Mouse (Mus musculus): ENCODE measurements around the gene Fcgr3. TPM values are rescaled to one million over a fixed set of nuclear protein-coding genes. Genes with fewer than 3 reads are reported as not detected.
A peak's percentile ranks its signal among the peaks of the same experiment; 100 is the strongest.

Fcgr3 gene
- total and polyA plus RNA-seq, 3 experiments = 11.5 to 12.7 (median 12.1) TPM

DNA sequence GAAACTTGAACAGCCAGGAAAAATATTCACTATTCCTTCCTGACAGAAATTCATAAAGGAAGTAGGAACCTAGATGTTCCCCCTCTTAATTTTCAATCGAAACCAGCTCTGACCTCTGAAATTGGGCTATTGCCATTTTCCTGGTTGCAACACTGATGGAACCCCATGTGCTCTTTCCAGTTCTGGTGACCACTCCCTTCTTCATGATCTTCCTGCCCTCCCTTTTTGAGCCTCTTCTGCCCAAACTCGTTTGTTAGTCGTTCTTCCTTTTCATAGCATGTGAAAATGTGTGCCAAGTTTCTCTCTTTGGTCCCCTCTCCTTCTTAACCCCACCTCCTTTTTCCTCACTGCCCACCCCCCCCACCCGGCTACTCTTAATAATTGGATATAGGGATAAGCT is 53.0 kb downstream of the Fcgr3 start:
- TF ChIP-seq POLR2A (IDR thresholded peaks at IDR 0.05; ENCODE audit: insufficient read depth, low read depth, low read length) (no peak), EP300 (IDR thresholded peaks at IDR 0.05; ENCODE audit: insufficient read depth, low read depth, low read length) (no peak), CTCF (IDR thresholded peaks at IDR 0.05) (no peak)
- intact Hi-C loops (cut with DNase I) = no loop called here
- WGBS = 64% methylated on average over 4 of the region's 4 CpGs
- Histone ChIP-seq H3K79me2 (replicated peaks; ENCODE audit: control insufficient read depth, insufficient read depth, low read length) (no peaks in the 10 kb centered on the region), H3K27ac (no peak overlapping the region), H3K36me3 (ENCODE audit: control insufficient read depth, insufficient read depth, low read length) (no peaks in the 10 kb centered on the region), H3K27me3 (ENCODE audit: control insufficient read depth, insufficient read depth, low read length) (no peaks in the 10 kb centered on the region), H3K4me3 (no peak overlapping the region), H3K4me1 (ENCODE audit: control insufficient read depth, insufficient read depth, low read length) (no peaks in the 10 kb centered on the region), H3K9ac (ENCODE audit: low read depth, low read length) (no peak overlapping the region)
- no peak for DNase-seq

GRCm38 (mm10) chr1:171006905-171007304 is 57.8 kb downstream of the Fcgr3 start:
- DNase-seq = no peak
- WGBS = 77% methylated on average over 2 of the region's 2 CpGs
- Histone ChIP-seq H3K36me3 (ENCODE audit: control insufficient read depth, insufficient read depth, low read length) (no peaks in the 10 kb centered on the region), H3K79me2 (replicated peaks; ENCODE audit: control insufficient read depth, insufficient read depth, low read length) (no peaks in the 10 kb centered on the region), H3K9ac (ENCODE audit: low read depth, low read length) (no peak overlapping the region), H3K4me1 (ENCODE audit: control insufficient read depth, insufficient read depth, low read length) (no peaks in the 10 kb centered on the region), H3K27me3 (ENCODE audit: control insufficient read depth, insufficient read depth, low read length) (no peaks in the 10 kb centered on the region), H3K4me3 (no peak overlapping the region), H3K27ac (no peak overlapping the region)
- intact Hi-C loops (cut with DNase I) = no loop called here
- TF ChIP-seq CTCF (IDR thresholded peaks at IDR 0.05) = peak; percentile 41
- no peak for TF ChIP-seq POLR2A (IDR thresholded peaks at IDR 0.05; ENCODE audit: insufficient read depth, low read depth, low read length)
- no peak for TF ChIP-seq EP300 (IDR thresholded peaks at IDR 0.05; ENCODE audit: insufficient read depth, low read depth, low read length)

DNA sequence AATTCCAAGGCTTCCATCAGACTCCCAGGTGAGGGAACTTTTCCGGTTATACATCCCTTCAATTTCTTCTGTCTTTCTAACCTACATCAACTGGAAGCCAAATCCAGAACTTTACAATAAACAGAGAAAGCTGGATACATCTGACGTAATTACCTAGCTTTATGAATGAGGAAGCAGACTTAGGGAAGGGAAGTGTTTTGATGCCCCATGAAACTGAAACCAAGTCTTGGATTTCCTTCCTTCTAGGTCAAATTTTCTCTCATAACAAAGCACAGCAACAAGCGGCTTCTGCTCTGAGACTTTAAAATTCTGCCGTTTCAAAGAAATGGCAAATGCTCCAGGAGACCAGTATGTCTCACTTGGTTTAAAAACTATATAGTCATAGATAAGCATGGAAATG is 58.4 kb downstream of the Fcgr3 start:
- H3K27ac ChIP-seq = no peak overlapping the region
- H3K4me3 ChIP-seq = no peak overlapping the region
- TF ChIP-seq EP300 (IDR thresholded peaks at IDR 0.05; ENCODE audit: insufficient read depth, low read depth, low read length) (no peak), CTCF (IDR thresholded peaks at IDR 0.05) (no peak), POLR2A (IDR thresholded peaks at IDR 0.05; ENCODE audit: insufficient read depth, low read depth, low read length) (no peak)
- H3K27me3 ChIP-seq (ENCODE audit: control insufficient read depth, insufficient read depth, low read length) = no peaks in the 10 kb centered on the region
- H3K9ac ChIP-seq (ENCODE audit: low read depth, low read length) = no peak overlapping the region
- no peaks in the 10 kb centered on the region for H3K79me2 ChIP-seq (replicated peaks; ENCODE audit: control insufficient read depth, insufficient read depth, low read length)
- 78% methylated on average over 4 of the region's 4 CpGs for WGBS
- no peak for DNase-seq
- intact Hi-C loops (cut with DNase I) = no loop called here
- no peaks in the 10 kb centered on the region for H3K4me1 ChIP-seq (ENCODE audit: control insufficient read depth, insufficient read depth, low read length)
- no peaks in the 10 kb centered on the region for H3K36me3 ChIP-seq (ENCODE audit: control insufficient read depth, insufficient read depth, low read length)

GRCm38 (mm10) chr1:171005586-171005985 is 59.1 kb downstream of the Fcgr3 start:
- no peak overlapping the region for H3K9ac ChIP-seq (ENCODE audit: low read depth, low read length)
- no peak overlapping the region for H3K27ac ChIP-seq
- H3K4me1 ChIP-seq (ENCODE audit: control insufficient read depth, insufficient read depth, low read length) = no peaks in the 10 kb centered on the region
- no peak for TF ChIP-seq CTCF (IDR thresholded peaks at IDR 0.05)
- no peak for TF ChIP-seq POLR2A (IDR thresholded peaks at IDR 0.05; ENCODE audit: insufficient read depth, low read depth, low read length)
- TF ChIP-seq EP300 (IDR thresholded peaks at IDR 0.05; ENCODE audit: insufficient read depth, low read depth, low read length) = no peak
- DNase-seq = no peak
- no peaks in the 10 kb centered on the region for H3K27me3 ChIP-seq (ENCODE audit: control insufficient read depth, insufficient read depth, low read length)
- intact Hi-C loops (cut with DNase I) = no loop called here
- H3K4me3 ChIP-seq = no peak overlapping the region
- H3K36me3 ChIP-seq (ENCODE audit: control insufficient read depth, insufficient read depth, low read length) = no peaks in the 10 kb centered on the region
- no peaks in the 10 kb centered on the region for H3K79me2 ChIP-seq (replicated peaks; ENCODE audit: control insufficient read depth, insufficient read depth, low read length)

- no peak for DNase-seq
- TF ChIP-seq POLR2A (IDR thresholded peaks at IDR 0.05; ENCODE audit: insufficient read depth, low read depth, low read length) = no peak
- TF ChIP-seq EP300 (IDR thresholded peaks at IDR 0.05; ENCODE audit: insufficient read depth, low read depth, low read length) = no peak
- no peak for TF ChIP-seq CTCF (IDR thresholded peaks at IDR 0.05)
- Histone ChIP-seq H3K79me2 (replicated peaks; ENCODE audit: control insufficient read depth, insufficient read depth, low read length) (no peaks in the 10 kb centered on the region), H3K27ac (no peak overlapping the region), H3K36me3 (ENCODE audit: control insufficient read depth, insufficient read depth, low read length) (no peaks in the 10 kb centered on the region), H3K4me1 (ENCODE audit: control insufficient read depth, insufficient read depth, low read length) (no peaks in the 10 kb centered on the region), H3K27me3 (ENCODE audit: control insufficient read depth, insufficient read depth, low read length) (no peaks in the 10 kb centered on the region), H3K4me3 (no peak overlapping the region), H3K9ac (ENCODE audit: low read depth, low read length) (no peak overlapping the region)
- WGBS = 54% methylated on average over 6 of the region's 6 CpGs
- intact Hi-C loops (cut with DNase I) = no loop called here
Observed at GRCm38 (mm10) chr1:171005081-171005480, 59.7 kb downstream of the Fcgr3 start.

Small RNA genes within 50 kb of the gene (microRNA-seq; reads per million reads assigned to microRNA genes)
- 0 reads per million in 2 experiments for gene Gm27552
- 0 reads per million in 2 experiments for gene Gm27844
- gene Mir6546 = 0 to 0.56 reads per million in 2 experiments

Other genes starting within 250 kb of the Fcgr3 start
- gene Atf6, start 197.2 kb downstream of the Fcgr3 start, total RNA-seq (2021) = 10 to 100 TPM; 62.6 to 82.3 TPM
- gene Atf6, start 197.2 kb downstream of the Fcgr3 start, polyA plus RNA-seq (2012; rRNA removed) = 22.0 and 44.5 TPM in 2 replicates
- under 1 TPM in 1 of 2 experiments, not detected in 1; 0.52 TPM for gene Gm26620, start 179.9 kb downstream of the Fcgr3 start, total RNA-seq (2021)
- 0.53 and 0.61 TPM in 2 replicates for gene Gm26620, start 179.9 kb downstream of the Fcgr3 start, polyA plus RNA-seq (2012; rRNA removed)
- 1 to 10 TPM; 6.8 to 7.0 TPM for gene Dusp12, start 179.4 kb downstream of the Fcgr3 start, total RNA-seq (2021)
- gene Dusp12, start 179.4 kb downstream of the Fcgr3 start, polyA plus RNA-seq (2012; rRNA removed) = 6.7 and 10.3 TPM in 2 replicates
- gene Fcrlb, start 152.0 kb downstream of the Fcgr3 start, total RNA-seq (2021) = not detected
- gene Fcrlb, start 152.0 kb downstream of the Fcgr3 start, polyA plus RNA-seq (2012; rRNA removed) = not detected in 2 replicates
- gene Fcrla, start 137.4 kb downstream of the Fcgr3 start, total RNA-seq (2021) = under 1 TPM; 0.39 to 0.89 TPM
- 1.9 and 2.2 TPM in 2 replicates for gene Fcrla, start 137.4 kb downstream of the Fcgr3 start, polyA plus RNA-seq (2012; rRNA removed)
- gene Fcgr2b, start 88.4 kb downstream of the Fcgr3 start, total RNA-seq (2021) = 1 to 10 TPM; 7.4 to 8.4 TPM
- gene Fcgr2b, start 88.4 kb downstream of the Fcgr3 start, polyA plus RNA-seq (2012; rRNA removed) = 10.4 and 10.9 TPM in 2 replicates
- 1 to 10 TPM in 1 of 2 experiments, under 1 TPM in 1; 0.70 to 1.2 TPM for gene Fcgr4, start 46.0 kb downstream of the Fcgr3 start, total RNA-seq (2021)
- 0.79 and 1.4 TPM in 2 replicates for gene Fcgr4, start 46.0 kb downstream of the Fcgr3 start, polyA plus RNA-seq (2012; rRNA removed)
- under 1 TPM; 0.89 to 0.98 TPM for gene Cfap126, start 49.0 kb upstream of the Fcgr3 start, total RNA-seq (2021)
- gene Cfap126, start 49.0 kb upstream of the Fcgr3 start, polyA plus RNA-seq (2012; rRNA removed) = 2.1 and 6.3 TPM in 2 replicates
- gene Sdhc, start 85.7 kb upstream of the Fcgr3 start, total RNA-seq (2021) = 1,000 to 10,000 TPM; 1,087 to 1,288 TPM
- 1,025 and 1,670 TPM in 2 replicates for gene Sdhc, start 85.7 kb upstream of the Fcgr3 start, polyA plus RNA-seq (2012; rRNA removed)
- gene Mpz, start 85.8 kb upstream of the Fcgr3 start, total RNA-seq (2021) = under 1 TPM in 1 of 2 experiments, not detected in 1; 0.39 TPM
- 3.2 and 8.0 TPM in 2 replicates for gene Mpz, start 85.8 kb upstream of the Fcgr3 start, polyA plus RNA-seq (2012; rRNA removed)
- 100 to 1,000 TPM; 255 to 283 TPM for gene Pcp4l1, start 131.3 kb upstream of the Fcgr3 start, total RNA-seq (2021)
- gene Pcp4l1, start 131.3 kb upstream of the Fcgr3 start, polyA plus RNA-seq (2012; rRNA removed) = 165 and 190 TPM in 2 replicates
- not detected for gene Nr1i3, start 149.0 kb upstream of the Fcgr3 start, total RNA-seq (2021)
- gene Nr1i3, start 149.0 kb upstream of the Fcgr3 start, polyA plus RNA-seq (2012; rRNA removed) = 0.12 TPM in 1 of 2 replicates, not detected in the other
- gene Tomm40l, start 157.6 kb upstream of the Fcgr3 start, total RNA-seq (2021) = 10 to 100 TPM; 79.8 to 81.6 TPM
- gene Tomm40l, start 157.6 kb upstream of the Fcgr3 start, polyA plus RNA-seq (2012; rRNA removed) = 63.9 and 83.2 TPM in 2 replicates
- gene Apoa2, start 160.1 kb upstream of the Fcgr3 start, total RNA-seq (2021) = 1 to 10 TPM; 2.1 to 2.2 TPM
- gene Apoa2, start 160.1 kb upstream of the Fcgr3 start, polyA plus RNA-seq (2012; rRNA removed) = 3.9 and 15.3 TPM in 2 replicates
- 10 to 100 TPM; 12.4 to 15.3 TPM for gene Fcer1g, start 169.4 kb upstream of the Fcgr3 start, total RNA-seq (2021)
- gene Fcer1g, start 169.4 kb upstream of the Fcgr3 start, polyA plus RNA-seq (2012; rRNA removed) = 32.7 and 50.8 TPM in 2 replicates
- 1 to 10 TPM in 1 of 2 experiments, under 1 TPM in 1; 0.29 to 1.5 TPM for gene Adamts4, start 185.5 kb upstream of the Fcgr3 start, total RNA-seq (2021)
- gene Adamts4, start 185.5 kb upstream of the Fcgr3 start, polyA plus RNA-seq (2012; rRNA removed) = 0.92 and 0.94 TPM in 2 replicates
- 1,000 to 10,000 TPM; 1,369 to 1,610 TPM for gene Ndufs2, start 186.5 kb upstream of the Fcgr3 start, total RNA-seq (2021)
- gene Ndufs2, start 186.5 kb upstream of the Fcgr3 start, polyA plus RNA-seq (2012; rRNA removed) = 997 and 1,250 TPM in 2 replicates
- 10 to 100 TPM; 16.4 to 17.4 TPM for gene B4galt3, start 205.4 kb upstream of the Fcgr3 start, total RNA-seq (2021)
- gene B4galt3, start 205.4 kb upstream of the Fcgr3 start, polyA plus RNA-seq (2012; rRNA removed) = 41.9 and 45.7 TPM in 2 replicates
- gene Ppox, start 216.3 kb upstream of the Fcgr3 start, total RNA-seq (2021) = 10 to 100 TPM in 1 of 2 experiments, 1 to 10 TPM in 1; 9.7 to 12.0 TPM
- gene Ppox, start 216.3 kb upstream of the Fcgr3 start, polyA plus RNA-seq (2012; rRNA removed) = 31.4 and 33.1 TPM in 2 replicates
- 10 to 100 TPM; 19.9 to 20.1 TPM for gene Usp21, start 223.1 kb upstream of the Fcgr3 start, total RNA-seq (2021)
- gene Usp21, start 223.1 kb upstream of the Fcgr3 start, polyA plus RNA-seq (2012; rRNA removed) = 31.7 and 37.9 TPM in 2 replicates
- gene Ufc1, start 230.1 kb upstream of the Fcgr3 start, total RNA-seq (2021) = 10 to 100 TPM; 80.5 to 93.5 TPM
- 29.7 and 37.7 TPM in 2 replicates for gene Ufc1, start 230.1 kb upstream of the Fcgr3 start, polyA plus RNA-seq (2012; rRNA removed)